Mouse (Mus musculus) megakaryocyte, embryonic 14.5 days (primary cell): ENCODE results near the gene Prss33.

Experiments
- FLI1 ChIP-seq: IDR thresholded peaks from 2 replicates; pipeline ENCODE4 v1.6.1; 2012; ENCODE audit warnings: low read length, inconsistent platforms, mixed read lengths
- GATA1 ChIP-seq: IDR thresholded peaks from 3 replicates; pipeline ENCODE4 v1.6.1; 2012; ENCODE audit warnings: mixed read lengths, low read length, inconsistent platforms, borderline replicate concordance

DNA sequence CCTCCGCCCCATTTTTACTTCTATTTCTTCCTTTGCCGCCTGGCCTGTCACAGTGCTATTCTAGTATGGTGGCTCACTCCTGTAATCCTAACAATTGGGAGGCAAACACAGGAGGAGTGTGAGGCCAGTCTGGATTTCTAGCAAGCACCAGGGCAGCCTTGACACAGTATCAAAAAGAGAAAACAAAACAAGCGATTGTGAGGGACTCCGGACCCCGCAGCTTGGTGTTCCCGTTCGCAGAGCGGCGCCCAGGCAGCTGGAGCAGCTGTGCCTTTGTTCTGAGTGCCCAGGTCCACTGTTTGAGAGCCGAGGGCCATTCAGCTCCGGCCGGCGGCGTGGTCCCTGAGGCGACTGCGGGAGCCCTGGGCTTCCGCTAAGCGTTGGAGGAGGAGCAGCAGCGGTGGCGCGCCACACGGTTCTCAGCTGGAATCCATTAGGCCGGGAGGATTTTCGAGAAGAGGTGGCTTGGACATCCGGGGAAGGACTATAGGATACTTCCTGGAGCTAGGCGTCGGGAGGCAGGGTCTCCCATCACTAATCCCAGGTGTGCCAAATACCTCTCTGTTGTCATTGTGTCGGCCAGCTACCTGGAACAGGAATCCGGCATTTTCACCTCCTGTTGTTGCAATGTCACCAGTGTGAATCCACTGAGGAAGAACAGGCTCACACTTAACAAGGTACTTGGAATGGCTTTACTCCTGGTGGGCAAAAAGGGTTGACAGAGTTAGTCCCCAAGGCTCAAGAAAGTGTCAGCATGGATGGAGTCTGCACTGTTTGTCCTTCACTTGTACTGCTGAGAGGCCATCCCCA, 45.4 kb downstream of the Prss33 start, which contains the start of gene Srrm2:
- TF ChIP-seq GATA1 = no peak
- no peak for TF ChIP-seq FLI1
